Mouse (Mus musculus) C2C12 (cell line): ENCODE data around the gene Cul5.

Experiments used
- CEBPB ChIP-seq: IDR thresholded peaks from one replicate; pipeline ENCODE4 v1.6.1; 2011; ENCODE audit warnings: low read depth, mild to moderate bottlenecking, control low read depth, moderate library complexity
- CTCF ChIP-seq: IDR thresholded peaks from one replicate; pipeline ENCODE4 v1.5.1; 2011; ENCODE audit not compliant: control insufficient read depth, insufficient read depth, insufficient read length
- MAX ChIP-seq: IDR thresholded peaks from one replicate; pipeline ENCODE4 v1.6.1; 2011; ENCODE audit warnings: mild to moderate bottlenecking, control low read depth
- MYOD1 ChIP-seq: IDR thresholded peaks from one replicate; pipeline ENCODE4 v1.6.1; 2011; ENCODE audit warnings: low read depth; ENCODE audit not compliant: control insufficient read depth, insufficient read length
- MYOG ChIP-seq: IDR thresholded peaks from one replicate; pipeline ENCODE4 v1.6.1; 2011; ENCODE audit not compliant: control insufficient read depth, insufficient read length; ENCODE audit errors: extremely low read depth

- TF ChIP-seq CTCF (no peak), MYOG (no peak), MAX (no peak), MYOD1 (no peak), CEBPB (no peak)
Observed at GRCm38 (mm10) chr9:53603384-53603783, 66.4 kb downstream of the Cul5 start.
